In genomic region chr10:28590822-28591221, GRCm38 (mm10) we compare ENCODE assay signal across 21 mouse cellular contexts.
DNase-seq lines count a peak whose midpoint lies in the region; ATAC-seq lines count a peak whose summit lies in the region.
"Had no signal": no experiment of that assay in that cellular context is flagged by ENCODE, and none has a peak within 500 bp of the region (broad histone marks: within the 10 kb centered on the region; RNA-seq: fewer than 3 reads in every experiment).

No protein-coding gene starts in this region.

- no peak for DNase-seq in liver, embryonic 11.5 days (ENCODE audit: low spot score)
- no peak for DNase-seq in liver
- no peak for DNase-seq in liver, embryonic 13.5 days
- no peak for DNase-seq in c-Kit-positive CD71-positive TER-119-positive erythroid progenitor cells, embryonic 14.5 days (ENCODE audit: low spot score)
- no peak for DNase-seq in kidney, adult 9 months
- DNase-seq: adrenal gland, adult 2 months; adrenal gland, postnatal 14 days; cerebellum, adult 18-20 months; cerebellum, adult 9-10 months; cerebellum, postnatal 14 days; forebrain, postnatal 0 days; gastrocnemius, adult 2 months; gastrocnemius, postnatal 14 days; heart, adult 11 months had no signal

- H3K9ac ChIP-seq in liver, embryonic 11.5 days (ENCODE audit: low read depth, low read length), result no peak overlapping the region
- H3K9ac ChIP-seq in liver, embryonic 13.5 days, result no peak overlapping the region
- H3K9ac ChIP-seq in liver, embryonic 16.5 days (ENCODE audit: low read depth, low read length), result no peak overlapping the region
- H3K9ac ChIP-seq: embryonic facial prominence, embryonic 12.5 days; embryonic facial prominence, embryonic 15.5 days; forebrain, postnatal 0 days; hindbrain, embryonic 13.5 days had no signal

- 56% methylated on average over 3 of the region's 3 CpGs for WGBS in liver, embryonic 11.5 days
- 34% methylated on average over 3 of the region's 3 CpGs for WGBS in liver, embryonic 13.5 days (ENCODE audit: insufficient replicate concordance)
- WGBS in liver, embryonic 16.5 days (ENCODE audit: insufficient replicate concordance), result 35% methylated on average over 3 of the region's 3 CpGs

- no peaks in the 10 kb centered on the region for H3K9me3 ChIP-seq in liver, embryonic 11.5 days (ENCODE audit: control insufficient read depth, low read length)
- no peaks in the 10 kb centered on the region for H3K9me3 ChIP-seq in liver, embryonic 13.5 days (replicated peaks)
- H3K9me3 ChIP-seq in liver, embryonic 16.5 days (replicated peaks; ENCODE audit: control insufficient read depth, low read length), result no peaks in the 10 kb centered on the region
- H3K9me3 ChIP-seq: embryonic facial prominence, embryonic 12.5 days; embryonic facial prominence, embryonic 15.5 days; hindbrain, embryonic 13.5 days had no signal

- H3K4me1 ChIP-seq in liver, embryonic 11.5 days (replicated peaks; ENCODE audit: control insufficient read depth, insufficient read depth, low read length), result peaks cover 2% of the 10 kb centered on the region
- H3K4me1 ChIP-seq in liver, embryonic 13.5 days (replicated peaks), result peaks cover 21% of the 10 kb centered on the region
- no peaks in the 10 kb centered on the region; the same call in 1 of the 2 replicates for H3K4me1 ChIP-seq in liver, embryonic 16.5 days (ENCODE audit: control insufficient read depth, low read depth, low read length)
- H3K4me1 ChIP-seq: embryonic facial prominence, embryonic 12.5 days; embryonic facial prominence, embryonic 15.5 days; hindbrain, embryonic 13.5 days had no signal

- no peaks in the 10 kb centered on the region for H3K36me3 ChIP-seq in liver, embryonic 11.5 days (ENCODE audit: control insufficient read depth, insufficient read depth, low read length)
- H3K36me3 ChIP-seq in liver, embryonic 13.5 days, result no peaks in the 10 kb centered on the region
- no peaks in the 10 kb centered on the region for H3K36me3 ChIP-seq in liver, embryonic 16.5 days (ENCODE audit: control insufficient read depth, insufficient read depth)
- H3K36me3 ChIP-seq: embryonic facial prominence, embryonic 12.5 days; hindbrain, embryonic 13.5 days had no signal

- no peak overlapping the region for H3K27ac ChIP-seq in liver, embryonic 11.5 days (ENCODE audit: low read depth, low read length)
- no peak overlapping the region for H3K27ac ChIP-seq in liver, embryonic 13.5 days
- H3K27ac ChIP-seq in liver, embryonic 16.5 days (ENCODE audit: low read length), result no peak overlapping the region
- H3K27ac ChIP-seq: embryonic facial prominence, embryonic 12.5 days; embryonic facial prominence, embryonic 15.5 days; gastrocnemius, adult 2 months; hindbrain, embryonic 13.5 days had no signal

- no peak overlapping the region for H3K4me2 ChIP-seq in liver, embryonic 11.5 days
- no peak overlapping the region for H3K4me2 ChIP-seq in liver, embryonic 13.5 days
- no peak overlapping the region for H3K4me2 ChIP-seq in liver, embryonic 16.5 days (ENCODE audit: low read depth, low read length)
- H3K4me2 ChIP-seq: embryonic facial prominence, embryonic 12.5 days; embryonic facial prominence, embryonic 15.5 days; heart, embryonic 11.5 days; hindbrain, embryonic 13.5 days had no signal

- H3K27me3 ChIP-seq in liver, embryonic 11.5 days (replicated peaks; ENCODE audit: control insufficient read depth, insufficient read depth, low read length), result no peaks in the 10 kb centered on the region
- H3K27me3 ChIP-seq in liver, embryonic 13.5 days, result no peaks in the 10 kb centered on the region
- no peaks in the 10 kb centered on the region for H3K27me3 ChIP-seq in liver, embryonic 16.5 days (ENCODE audit: control insufficient read depth, insufficient read depth, low read depth, low read length)
- H3K27me3 ChIP-seq: embryonic facial prominence, embryonic 12.5 days; embryonic facial prominence, embryonic 15.5 days; hindbrain, embryonic 13.5 days had no signal

- peak; percentile 81 for ATAC-seq in liver, embryonic 11.5 days (replicated peaks; ENCODE audit: low FRiP score)
- peak; percentile 74 for ATAC-seq in liver, embryonic 13.5 days (ENCODE audit: low read depth)
- peak; percentile 62; the same call in 1 of the 2 replicates for ATAC-seq in liver, embryonic 16.5 days (ENCODE audit: low read depth)
- ATAC-seq: forebrain, embryonic 14.5 days; forebrain, postnatal 0 days; hindbrain, embryonic 16.5 days had no signal

- no peak overlapping the region for H3K4me3 ChIP-seq in liver, embryonic 11.5 days (ENCODE audit: low read depth, low read length)
- H3K4me3 ChIP-seq in liver, embryonic 13.5 days (replicated peaks), result no peak overlapping the region
- no peak overlapping the region for H3K4me3 ChIP-seq in liver, embryonic 16.5 days (ENCODE audit: low read depth, low read length)
- H3K4me3 ChIP-seq: embryonic facial prominence, embryonic 12.5 days; embryonic facial prominence, embryonic 15.5 days; gastrocnemius, adult 2 months; hindbrain, embryonic 13.5 days had no signal
